Mouse (Mus musculus) spleen, adult 2 months (tissue): ENCODE data around the gene Dennd5a. TPM values are rescaled to one million over a fixed set of nuclear protein-coding genes. Genes with fewer than 3 reads are reported as not detected.
A peak's percentile ranks its signal among the peaks of the same experiment; 100 is the strongest.

Experiments used
- DNase-seq, 2 experiments: peaks; one replicate each; pipeline versions ENCODE4 v3.0.0 to v3.0.0-alpha.2; 2012 to 2021; ENCODE audit warnings: low spot score in 2 of 2, low read depth in 1 of 2
- H3K27ac ChIP-seq: fragments of 200-500 bp; 2 replicates; pipeline ENCODE4 v1.5.1; 2012; ENCODE audit warnings: low read length, inconsistent platforms; ENCODE audit not compliant: insufficient read depth
- H3K27me3 ChIP-seq: fragments of 200-500 bp; 2 replicates; pipeline ENCODE4 v1.6.1; 2012; ENCODE audit warnings: mild to moderate bottlenecking, moderate library complexity, low read length, inconsistent platforms; ENCODE audit not compliant: control insufficient read depth, insufficient read depth
- H3K36me3 ChIP-seq: fragments of 200-500 bp; 2 replicates; pipeline ENCODE4 v1.6.1; 2012; ENCODE audit warnings: mild to moderate bottlenecking, low read length, inconsistent platforms; ENCODE audit not compliant: control insufficient read depth, insufficient read depth
- H3K4me1 ChIP-seq: fragments of 200-500 bp; 2 replicates; pipeline ENCODE4 v1.6.1; 2011; ENCODE audit warnings: inconsistent platforms; ENCODE audit not compliant: control insufficient read depth, insufficient read depth, insufficient read length
- H3K4me3 ChIP-seq: fragments of 200-500 bp; 2 replicates; pipeline ENCODE4 v1.5.1; 2011; ENCODE audit warnings: mild to moderate bottlenecking, inconsistent platforms; ENCODE audit not compliant: insufficient read depth, insufficient read length; ENCODE audit errors: extremely low read depth
- CTCF ChIP-seq: fragments of 200-500 bp; IDR thresholded peaks from 2 replicates; pipeline ENCODE4 v1.5.1; 2011; ENCODE audit warnings: mild to moderate bottlenecking, inconsistent platforms; ENCODE audit not compliant: insufficient read depth, insufficient read length, insufficient replicate concordance; ENCODE audit errors: extremely low read depth
- POLR2A ChIP-seq: fragments of 200-500 bp; IDR thresholded peaks from 2 replicates; pipeline ENCODE4 v1.6.1; 2011; ENCODE audit warnings: low read depth, low read length, inconsistent platforms
- WGBS: fragments of 180-500 bp; shearing (Covaris S2); methylation state at CpG from one replicate; pipeline ENCODE4 v1.1.7; 2018; 5-methylcytosine and 5-hydroxymethylcytosine counted together
- polyA plus RNA-seq: library from polyadenylated mRNA; depleted of rRNA; stranded (reverse); fragments of >200 nt; gene quantifications from 2 replicates; pipeline ENCODE4 v1.2.3, GENCODE M21; 2012

Gene Dennd5a
- polyA plus RNA-seq, 1 experiment, result 49.8 TPM

- Histone ChIP-seq H3K4me1 (no peaks in the 10 kb centered on the region; the same call in 1 of the 2 replicates), H3K27ac (no peak overlapping the region), H3K4me3 (no peak overlapping the region), H3K36me3 (no peaks in the 10 kb centered on the region), H3K27me3 (no peaks in the 10 kb centered on the region)
- TF ChIP-seq CTCF (no peak), POLR2A (no peak)
- WGBS, result 17% methylated on average over 4 of the region's 4 CpGs
- DNase-seq, result peak; percentile 6 to 53
These were observed 9.0 kb downstream of the Dennd5a start for GRCm38 (mm10) chr7:109951297-109951696.

DNA sequence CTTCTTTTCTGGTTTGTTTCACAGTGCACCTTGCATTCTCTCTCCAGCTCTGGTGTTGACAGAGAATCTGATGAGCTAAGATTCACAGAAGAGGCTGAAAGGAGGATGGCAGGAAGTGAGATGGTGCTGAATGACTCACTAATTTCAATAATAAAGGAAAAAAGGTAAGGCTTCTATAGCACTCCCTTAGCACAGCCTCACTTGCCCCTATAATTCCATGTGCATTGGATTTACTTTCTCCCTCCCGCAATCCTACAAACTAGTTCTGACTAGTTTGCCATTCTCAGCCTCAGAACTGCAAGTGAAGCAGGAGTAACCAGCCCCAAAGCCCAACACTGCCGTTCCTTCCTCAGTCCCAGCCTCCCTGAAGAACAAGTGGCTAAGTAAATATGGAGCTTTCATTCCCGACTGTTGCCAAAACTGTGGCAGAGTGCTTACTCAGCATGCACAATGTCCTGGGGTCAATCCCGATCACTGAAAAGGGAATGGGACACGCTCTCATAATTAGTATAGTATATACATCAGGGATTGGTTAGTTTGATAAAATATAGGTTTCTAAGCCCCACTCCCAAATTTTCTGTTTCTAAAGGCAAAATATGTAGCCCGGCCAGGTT, 15.7 kb downstream of the Dennd5a start:
- no peak for DNase-seq
- no peaks in the 10 kb centered on the region; the same call in 1 of the 2 replicates for H3K4me1 ChIP-seq
- H3K27me3 ChIP-seq, result no peaks in the 10 kb centered on the region
- WGBS, result 95% methylated on average over 6 of the region's 6 CpGs
- TF ChIP-seq POLR2A (no peak), CTCF (no peak)
- no peak overlapping the region for H3K4me3 ChIP-seq
- no peak overlapping the region for H3K27ac ChIP-seq
- no peaks in the 10 kb centered on the region for H3K36me3 ChIP-seq

DNA sequence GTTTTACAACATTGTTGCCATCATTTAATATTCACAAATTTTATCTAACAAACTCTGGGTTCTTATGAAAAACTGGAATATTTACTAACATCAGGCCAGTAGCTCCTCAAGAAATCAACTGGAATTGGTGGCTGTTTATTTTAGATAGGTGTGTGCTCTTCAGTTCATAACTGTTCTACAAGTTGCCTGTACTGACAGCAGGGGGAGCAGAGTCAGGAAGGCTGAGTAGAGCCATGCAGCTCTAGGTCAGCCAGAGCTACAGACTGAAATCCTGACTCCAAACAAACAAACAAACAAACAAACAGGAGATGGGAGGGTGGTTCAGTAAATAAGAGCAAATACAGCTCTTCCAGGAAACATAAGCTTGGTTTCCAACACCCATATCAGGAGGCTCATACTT, 30.6 kb downstream of the Dennd5a start:
- H3K36me3 ChIP-seq, result peaks cover 16% of the 10 kb centered on the region
- no peak overlapping the region for H3K27ac ChIP-seq
- no peak for TF ChIP-seq POLR2A
- no peak for TF ChIP-seq CTCF
- no peak overlapping the region for H3K4me3 ChIP-seq
- DNase-seq, result no peak
- H3K27me3 ChIP-seq, result no peaks in the 10 kb centered on the region
- H3K4me1 ChIP-seq, result no peaks in the 10 kb centered on the region

DNA sequence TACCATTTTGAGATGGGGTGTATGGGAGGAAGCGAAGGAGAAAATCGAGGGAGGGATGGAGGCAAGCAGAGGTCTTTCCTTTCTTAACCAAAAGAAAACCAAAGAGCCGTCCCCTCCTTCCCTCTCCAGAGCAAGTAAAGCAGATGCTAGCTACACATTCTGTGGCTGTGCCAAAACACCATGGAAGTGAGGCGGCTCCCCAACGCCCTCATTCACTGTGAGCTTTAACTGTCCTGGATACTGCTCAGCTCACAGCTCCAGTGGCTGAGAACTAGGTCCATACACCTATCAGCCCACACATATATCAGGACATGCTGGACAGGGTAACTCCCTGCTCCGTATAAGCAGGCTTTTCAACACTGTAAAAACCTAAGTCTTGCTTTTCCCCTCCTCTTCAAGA, 31.9 kb downstream of the Dennd5a start:
- WGBS, result 89% methylated on average over 6 of the region's 6 CpGs
- no peak for TF ChIP-seq POLR2A
- TF ChIP-seq CTCF, result no peak
- no peaks in the 10 kb centered on the region for H3K27me3 ChIP-seq
- no peaks in the 10 kb centered on the region for H3K4me1 ChIP-seq
- no peak overlapping the region for H3K27ac ChIP-seq
- H3K36me3 ChIP-seq, result peaks cover 8% of the 10 kb centered on the region; the same call in 1 of the 2 replicates
- no peak overlapping the region for H3K4me3 ChIP-seq
- DNase-seq, result no peak

DNA sequence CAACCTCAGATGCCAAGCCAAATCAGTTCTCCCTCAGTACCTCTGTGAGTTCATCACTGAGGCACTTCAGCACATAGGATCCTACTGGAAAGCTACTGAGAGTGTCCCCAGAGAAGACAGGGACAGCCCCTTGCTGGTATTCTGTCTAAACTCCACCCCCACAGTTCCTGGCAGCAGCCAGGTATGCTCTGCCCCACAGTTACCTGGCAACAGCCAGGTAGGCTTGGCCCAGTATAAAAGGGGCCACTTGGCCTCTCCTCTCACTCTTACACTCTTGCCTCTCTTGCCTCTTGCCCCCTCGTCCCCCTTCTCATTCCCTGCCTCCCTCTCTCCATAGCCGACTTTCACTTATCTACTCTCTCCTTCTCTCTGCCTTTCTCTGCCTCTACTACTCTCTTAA, 35.3 kb downstream of the Dennd5a start:
- Histone ChIP-seq H3K36me3 (peaks cover 11% of the 10 kb centered on the region; the same call in 1 of the 2 replicates), H3K4me1 (no peaks in the 10 kb centered on the region), H3K27ac (no peak overlapping the region), H3K4me3 (no peak overlapping the region), H3K27me3 (no peaks in the 10 kb centered on the region)
- DNase-seq, result no peak
- no peak for TF ChIP-seq POLR2A
- TF ChIP-seq CTCF, result no peak
- WGBS, result 88% methylated on average over 2 of the region's 2 CpGs

- DNase-seq, result no peak
- TF ChIP-seq POLR2A, result no peak
- TF ChIP-seq CTCF, result no peak
- no peak overlapping the region for H3K27ac ChIP-seq
- 91% methylated on average over 4 of the region's 4 CpGs for WGBS
- H3K36me3 ChIP-seq, result peaks cover 16% of the 10 kb centered on the region
- H3K4me3 ChIP-seq, result no peak overlapping the region
- no peaks in the 10 kb centered on the region for H3K27me3 ChIP-seq
- no peaks in the 10 kb centered on the region for H3K4me1 ChIP-seq
These were observed 37.4 kb downstream of the Dennd5a start for GRCm38 (mm10) chr7:109922889-109923288.

- Histone ChIP-seq H3K36me3 (peaks cover 12% of the 10 kb centered on the region), H3K4me1 (no peaks in the 10 kb centered on the region; the same call in 1 of the 2 replicates), H3K4me3 (no peak overlapping the region), H3K27ac (no peak overlapping the region), H3K27me3 (no peaks in the 10 kb centered on the region)
- TF ChIP-seq POLR2A, result no peak
- no peak for DNase-seq
- 94% methylated on average over 2 of the region's 2 CpGs for WGBS
These were observed 54.1 kb downstream of the Dennd5a start for GRCm38 (mm10) chr7:109906165-109906564.
